Mouse (Mus musculus) left cerebral cortex, postnatal 25 days (tissue): ENCODE data around the gene Ccl19. TPM values are rescaled to one million over a fixed set of nuclear protein-coding genes. Genes with fewer than 3 reads are reported as not detected.
"Not testable (repeated sequence)": the region's sequence is repeated elsewhere in the genome, so short reads cannot be mapped to it uniquely, and the experiment has no call there.

ENCODE experiments used
- DNase-seq, 2 experiments: peaks; one replicate each; pipeline ENCODE4 v3.0.0; 2022; ENCODE audit warnings: low spot score in 2 of 2, mixed read lengths in 1 of 2
- intact Hi-C: fragments of 180-260 bp; cut with DNase I; formaldehyde crosslinking; loops from one replicate; pipeline ENCODE4 v1.15.1; 2025
- total RNA-seq, 2 experiments: library from RNA; stranded (reverse); gene quantifications; 2 replicates each; pipeline ENCODE4 v1.2.3; 2021

Gene Ccl19
- under 1 TPM in 1 of 2 experiments, not detected in 1; 0.57 TPM for total RNA-seq

DNA sequence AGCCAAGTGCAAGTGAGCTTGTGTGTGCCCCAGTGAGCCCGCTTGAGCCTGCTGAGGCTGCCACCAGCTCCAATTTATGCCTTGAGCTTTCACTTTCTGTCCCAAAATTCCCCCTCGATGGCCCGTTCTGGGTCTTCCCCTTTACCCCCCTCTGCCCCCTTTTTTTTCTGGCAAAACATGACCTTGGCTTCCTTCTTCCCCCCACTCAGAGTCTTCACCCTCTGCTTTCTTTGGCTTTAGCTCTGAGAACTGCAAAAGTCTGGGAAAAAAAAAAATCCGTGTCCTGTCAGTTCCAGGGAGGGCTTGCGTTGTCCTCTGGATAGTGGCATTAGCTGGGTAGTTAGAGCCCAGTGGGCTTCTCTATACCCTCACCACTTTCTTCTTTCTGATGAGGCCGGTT, at the start of gene Ccl19:
Gene Ccl19, minus strand, starts transcription at position 101 of the 400 bp plus-strand sequence.
- DNase-seq = not testable (repeated sequence)

GRCm38 (mm10) chr4:42773893-42774292, 17.5 kb upstream of the Ccl19 start, which contains the start of gene Ccl21a:
TSS of gene Ccl21a (minus strand) at chr4:42773993.
- DNase-seq, intact Hi-C loops: not testable (repeated sequence)

More for the DNA sequence above, at the start of gene Ccl19:
- intact Hi-C loops = not testable (repeated sequence)

- intact Hi-C loops, DNase-seq: not testable (repeated sequence)
Observed at GRCm38 (mm10) chr4:42735245-42735644, 21.1 kb downstream of the Ccl19 start, which contains the start of gene 4930578G10Rik. TSS of gene 4930578G10Rik (plus strand) at chr4:42735545.

Other genes starting within 250 kb of the Ccl19 start
- not detected for gene Fam205a2, start 228.4 kb downstream of the Ccl19 start, total RNA-seq
- gene Gm10591, start 144.4 kb downstream of the Ccl19 start, total RNA-seq = not detected
- gene Gm2564, start 126.9 kb downstream of the Ccl19 start, total RNA-seq = 10 to 100 TPM; 11.4 to 14.2 TPM
- gene Ccl27b, start 101.3 kb downstream of the Ccl19 start, total RNA-seq = 1 to 10 TPM; 2.6 to 7.9 TPM
- under 1 TPM in 1 of 2 experiments, not detected in 1; 0.48 TPM for gene Il11ra2, start 94.7 kb downstream of the Ccl19 start, total RNA-seq
- 1 to 10 TPM; 1.6 to 3.5 TPM for gene 4930578G10Rik, start 21.0 kb downstream of the Ccl19 start, total RNA-seq
- not detected for gene Ccl21a, start 17.4 kb upstream of the Ccl19 start, total RNA-seq
- under 1 TPM in 1 of 2 experiments, not detected in 1; 0.37 TPM for gene Fam205a1, start 97.3 kb upstream of the Ccl19 start, total RNA-seq
- 1 to 10 TPM; 1.9 to 2.3 TPM for gene Gm12394, start 100.2 kb upstream of the Ccl19 start, total RNA-seq
- gene Fam205c, start 117.7 kb upstream of the Ccl19 start, total RNA-seq = 1 to 10 TPM; 2.0 to 2.4 TPM
- gene Phf24, start 160.1 kb upstream of the Ccl19 start, total RNA-seq = 100 to 1,000 TPM; 337 to 354 TPM
- 100 to 1,000 TPM; 221 to 264 TPM for gene Dnajb5, start 193.2 kb upstream of the Ccl19 start, total RNA-seq
- gene 1700022I11Rik, start 213.0 kb upstream of the Ccl19 start, total RNA-seq = not detected
- gene Vcp, start 243.9 kb upstream of the Ccl19 start, total RNA-seq = 100 to 1,000 TPM; 187 to 191 TPM